Mouse (Mus musculus): ENCODE results near the gene Elac2. TPM values are rescaled to one million over a fixed set of nuclear protein-coding genes. Genes with fewer than 3 reads are reported as not detected.

Elac2 gene
- 35.5 and 35.7 TPM in 2 replicates for polyA plus RNA-seq (2012; rRNA removed)

DNA sequence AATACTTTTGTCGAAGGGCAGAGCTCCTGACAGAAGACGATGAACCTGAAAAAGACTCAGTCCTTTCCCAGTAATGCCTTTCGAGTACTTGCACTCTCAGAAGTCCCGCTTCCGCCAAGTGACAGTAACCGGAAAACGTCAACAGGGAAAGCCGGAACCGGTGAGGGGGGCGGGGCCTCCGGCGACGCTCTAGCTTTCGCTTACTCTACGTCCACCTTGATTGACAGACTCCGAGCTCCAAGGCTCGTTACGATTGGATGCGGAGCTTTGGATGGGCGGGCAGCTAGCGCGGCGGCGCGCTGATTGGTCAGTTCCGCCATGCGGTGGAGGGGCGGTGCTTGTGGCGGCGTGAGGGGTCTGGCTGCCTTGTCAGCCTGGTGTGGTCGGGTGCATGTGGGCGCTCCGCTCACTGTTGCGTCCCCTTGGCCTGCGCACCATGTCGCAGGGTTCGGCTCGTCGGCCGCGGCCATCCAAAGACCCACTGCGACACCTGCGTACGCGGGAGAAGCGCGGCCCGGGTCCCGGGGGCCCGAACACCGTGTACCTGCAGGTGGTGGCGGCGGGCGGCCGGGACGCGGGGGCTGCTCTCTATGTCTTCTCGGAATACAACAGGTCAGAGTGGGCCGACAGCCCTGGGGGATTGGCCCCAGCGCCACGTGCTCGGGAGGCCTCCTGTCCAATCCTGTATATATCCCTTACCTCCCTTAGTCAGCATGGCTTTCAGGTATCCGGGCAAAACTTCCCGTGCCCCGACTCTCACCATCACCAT lies at the start of gene Elac2:
Gene Elac2 (plus strand): TSS at position 319 of the 769 bp plus-strand sequence.
- TF ChIP-seq CTCF (IDR thresholded peaks at IDR 0.05; ENCODE audit: borderline replicate concordance, extremely low read depth, insufficient read depth, insufficient read length) (no peak), POLR2A (IDR thresholded peaks at IDR 0.05; ENCODE audit: borderline replicate concordance, extremely low read depth, insufficient read depth, insufficient read length, poor library complexity, severe bottlenecking) (peak; percentile 81; the same call in 1 of the 2 replicates)
- DNase-seq (ENCODE audit: low read depth), result peak; percentile 99

DNA sequence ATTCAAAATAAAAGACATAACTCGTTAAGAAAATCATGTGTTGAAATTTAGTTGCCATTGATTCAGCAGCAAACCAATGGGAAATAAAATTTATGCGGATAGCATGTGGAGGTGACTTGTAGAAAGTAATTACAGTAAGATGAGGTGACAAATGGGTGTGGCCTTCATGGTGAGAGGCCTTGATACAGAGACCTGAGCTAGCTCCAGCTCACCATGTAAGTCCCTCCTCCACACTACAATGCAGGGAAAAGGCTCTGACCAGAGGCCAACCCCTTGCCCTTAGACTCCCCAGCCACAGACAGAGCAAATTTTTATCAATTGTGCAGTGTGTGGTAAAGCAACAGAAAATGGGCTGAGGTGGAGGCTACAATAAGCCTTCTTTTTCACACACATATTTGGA lies 49.7 kb upstream of the Elac2 start:
- no peak for DNase-seq (ENCODE audit: low read depth)
- TF ChIP-seq POLR2A (IDR thresholded peaks at IDR 0.05; ENCODE audit: borderline replicate concordance, extremely low read depth, insufficient read depth, insufficient read length, poor library complexity, severe bottlenecking) (no peak), CTCF (IDR thresholded peaks at IDR 0.05; ENCODE audit: borderline replicate concordance, extremely low read depth, insufficient read depth, insufficient read length) (no peak)

DNA sequence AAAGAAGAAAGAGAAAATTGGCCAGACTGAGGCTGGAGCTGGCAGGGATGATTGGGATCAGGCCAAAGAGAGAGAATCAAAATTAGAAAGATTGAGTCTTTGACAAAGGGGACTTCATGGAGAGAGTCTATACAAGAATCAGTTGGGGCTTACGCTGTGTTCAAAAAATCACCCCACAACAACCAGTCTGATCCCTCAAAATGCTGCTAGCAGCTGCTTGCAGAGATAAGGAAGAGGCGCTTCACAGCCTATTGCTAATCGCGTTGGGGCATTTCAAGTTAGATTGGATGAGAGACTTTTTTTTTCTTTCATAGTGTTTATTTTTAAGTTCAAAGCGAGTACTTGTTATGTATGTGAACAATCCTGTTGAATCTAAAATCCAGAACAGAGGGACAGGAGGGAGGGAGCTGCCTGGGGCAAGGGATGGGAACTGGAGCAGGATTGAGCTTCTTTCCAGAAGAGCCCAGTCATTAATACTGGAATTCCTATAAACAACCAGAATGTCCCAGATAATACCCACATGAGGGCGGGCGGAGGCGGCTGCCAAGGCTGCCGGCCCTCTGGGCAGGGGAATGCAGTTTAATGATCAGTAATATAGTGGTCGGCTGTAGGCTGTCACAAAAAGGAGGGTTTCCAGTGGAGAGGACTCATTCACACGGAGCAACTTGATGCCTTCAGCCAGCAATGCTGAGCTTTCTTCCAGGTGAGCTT lies 47.6 kb upstream of the Elac2 start:
- DNase-seq (ENCODE audit: low read depth), result peak; percentile 77
- TF ChIP-seq POLR2A (IDR thresholded peaks at IDR 0.05; ENCODE audit: borderline replicate concordance, extremely low read depth, insufficient read depth, insufficient read length, poor library complexity, severe bottlenecking) (no peak), CTCF (IDR thresholded peaks at IDR 0.05; ENCODE audit: borderline replicate concordance, extremely low read depth, insufficient read depth, insufficient read length) (no peak)

DNA sequence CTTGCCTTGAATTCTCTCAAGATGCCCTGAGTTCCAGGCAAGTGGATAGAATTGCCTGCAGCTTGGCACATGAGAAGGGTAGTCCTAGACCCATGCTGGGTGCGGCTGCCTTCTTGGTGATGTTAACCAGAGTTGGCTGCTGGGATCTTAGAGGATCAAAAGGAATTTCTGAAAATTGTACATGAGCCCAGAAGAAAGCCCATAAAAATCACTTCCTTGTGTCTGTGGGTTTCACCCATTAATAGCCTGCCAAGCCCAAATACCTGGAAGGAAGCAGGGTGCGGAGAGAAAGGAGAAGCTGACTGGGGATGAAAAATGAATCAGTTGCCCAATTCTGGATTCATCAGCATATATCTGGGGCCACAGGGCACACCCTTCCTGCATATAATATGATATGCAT lies 41.6 kb upstream of the Elac2 start:
- no peak for TF ChIP-seq POLR2A (IDR thresholded peaks at IDR 0.05; ENCODE audit: borderline replicate concordance, extremely low read depth, insufficient read depth, insufficient read length, poor library complexity, severe bottlenecking)
- no peak for TF ChIP-seq CTCF (IDR thresholded peaks at IDR 0.05; ENCODE audit: borderline replicate concordance, extremely low read depth, insufficient read depth, insufficient read length)
- DNase-seq (ENCODE audit: low read depth), result no peak

DNA sequence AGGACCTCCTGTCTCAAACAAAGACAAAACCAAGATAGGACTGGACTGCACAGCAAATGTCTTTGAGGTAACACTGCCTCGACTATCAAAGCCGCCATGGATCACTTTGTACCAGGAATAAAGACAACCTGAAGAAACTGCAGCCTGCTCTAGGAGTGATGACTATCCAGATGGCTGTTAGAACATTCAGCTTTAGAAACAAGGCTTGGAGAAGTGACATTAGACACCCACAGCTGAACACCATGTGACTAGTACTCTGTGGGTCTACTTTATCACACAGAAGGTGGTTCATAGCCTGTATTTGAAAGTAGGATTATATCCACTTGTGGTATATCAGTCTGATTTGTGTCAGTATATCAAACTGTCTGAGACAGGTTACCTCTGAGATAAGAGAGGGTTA lies 37.6 kb upstream of the Elac2 start:
- TF ChIP-seq CTCF (IDR thresholded peaks at IDR 0.05; ENCODE audit: borderline replicate concordance, extremely low read depth, insufficient read depth, insufficient read length) (no peak), POLR2A (IDR thresholded peaks at IDR 0.05; ENCODE audit: borderline replicate concordance, extremely low read depth, insufficient read depth, insufficient read length, poor library complexity, severe bottlenecking) (no peak)
- no peak for DNase-seq (ENCODE audit: low read depth)

DNA sequence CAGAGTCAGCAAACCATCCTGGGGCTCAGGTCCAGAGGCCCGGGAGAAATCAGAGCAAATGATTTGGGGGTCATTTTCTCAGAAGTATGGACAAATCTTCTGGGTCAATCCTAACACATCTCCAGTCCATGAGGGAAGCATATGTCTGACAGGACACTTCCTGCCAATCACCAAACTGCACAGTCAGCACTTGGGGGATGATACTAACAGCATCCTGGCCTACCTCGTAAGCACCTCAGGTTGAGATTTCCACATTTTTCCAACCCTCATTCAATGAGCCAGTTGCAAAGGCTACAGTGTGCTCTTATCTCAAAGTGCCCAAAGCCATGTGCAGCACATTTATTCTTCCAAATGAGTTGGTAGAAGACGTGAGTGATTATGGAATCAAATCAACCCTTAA lies 29.1 kb upstream of the Elac2 start:
- no peak for DNase-seq (ENCODE audit: low read depth)
- no peak for TF ChIP-seq CTCF (IDR thresholded peaks at IDR 0.05; ENCODE audit: borderline replicate concordance, extremely low read depth, insufficient read depth, insufficient read length)
- no peak for TF ChIP-seq POLR2A (IDR thresholded peaks at IDR 0.05; ENCODE audit: borderline replicate concordance, extremely low read depth, insufficient read depth, insufficient read length, poor library complexity, severe bottlenecking)

DNA sequence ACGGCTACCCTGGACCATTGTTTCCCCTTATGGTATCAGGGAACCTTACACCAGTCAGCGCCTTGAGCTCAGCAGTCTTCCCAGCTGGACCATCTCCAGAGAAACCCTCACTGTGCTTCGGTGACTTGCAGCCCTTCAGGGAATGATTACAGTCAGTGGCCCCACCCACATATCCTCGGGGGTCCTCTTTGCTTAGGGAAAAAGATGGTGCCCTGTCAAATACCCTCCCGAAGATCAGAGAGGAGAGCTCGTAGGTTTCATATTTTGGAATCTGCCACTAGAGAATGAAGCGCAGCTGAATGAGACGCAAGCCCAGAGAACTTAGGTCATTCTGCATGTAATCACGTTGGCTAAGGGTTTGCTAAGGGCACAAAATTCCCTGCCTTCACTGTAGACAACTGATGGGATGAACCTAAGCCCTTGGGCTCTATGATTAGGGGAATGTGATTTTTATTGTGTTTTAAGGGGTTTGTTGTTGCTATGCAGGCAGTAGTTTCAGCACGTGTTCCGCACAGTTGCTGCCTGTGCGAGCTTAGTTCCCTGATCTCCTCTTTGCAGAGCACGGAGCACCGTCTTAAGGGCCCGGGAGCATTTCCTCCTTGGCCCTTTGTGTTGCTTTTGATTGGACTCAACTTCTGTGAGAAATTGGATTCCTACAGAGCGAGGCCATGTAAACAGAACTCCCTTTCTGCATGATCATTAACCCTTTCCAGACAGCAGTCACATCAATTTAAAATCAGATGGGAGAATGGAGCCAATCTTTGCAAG lies 21.7 kb upstream of the Elac2 start:
- TF ChIP-seq CTCF (IDR thresholded peaks at IDR 0.05; ENCODE audit: borderline replicate concordance, extremely low read depth, insufficient read depth, insufficient read length) (no peak), POLR2A (IDR thresholded peaks at IDR 0.05; ENCODE audit: borderline replicate concordance, extremely low read depth, insufficient read depth, insufficient read length, poor library complexity, severe bottlenecking) (no peak)
- DNase-seq (ENCODE audit: low read depth), result peak; percentile 51

DNA sequence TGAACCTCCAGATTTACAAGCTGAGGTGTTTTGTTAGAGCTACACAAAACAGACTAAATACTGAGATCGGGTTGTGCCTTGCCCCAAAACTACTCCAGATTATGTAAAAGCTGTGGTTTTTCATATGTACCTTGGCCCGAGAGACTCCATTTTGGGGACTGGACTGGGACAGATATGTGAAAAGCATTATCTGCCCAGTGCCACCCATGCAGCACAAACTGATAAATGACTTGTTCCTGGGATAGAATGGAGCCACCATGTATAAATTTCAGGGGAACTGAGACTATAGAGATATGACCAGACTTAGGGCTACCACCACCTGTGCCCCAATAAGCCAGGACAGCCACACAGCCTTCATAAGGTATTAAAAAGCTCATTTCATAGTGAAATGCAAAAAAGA lies 16.2 kb upstream of the Elac2 start:
- no peak for DNase-seq (ENCODE audit: low read depth)
- no peak for TF ChIP-seq POLR2A (IDR thresholded peaks at IDR 0.05; ENCODE audit: borderline replicate concordance, extremely low read depth, insufficient read depth, insufficient read length, poor library complexity, severe bottlenecking)
- no peak for TF ChIP-seq CTCF (IDR thresholded peaks at IDR 0.05; ENCODE audit: borderline replicate concordance, extremely low read depth, insufficient read depth, insufficient read length)

DNA sequence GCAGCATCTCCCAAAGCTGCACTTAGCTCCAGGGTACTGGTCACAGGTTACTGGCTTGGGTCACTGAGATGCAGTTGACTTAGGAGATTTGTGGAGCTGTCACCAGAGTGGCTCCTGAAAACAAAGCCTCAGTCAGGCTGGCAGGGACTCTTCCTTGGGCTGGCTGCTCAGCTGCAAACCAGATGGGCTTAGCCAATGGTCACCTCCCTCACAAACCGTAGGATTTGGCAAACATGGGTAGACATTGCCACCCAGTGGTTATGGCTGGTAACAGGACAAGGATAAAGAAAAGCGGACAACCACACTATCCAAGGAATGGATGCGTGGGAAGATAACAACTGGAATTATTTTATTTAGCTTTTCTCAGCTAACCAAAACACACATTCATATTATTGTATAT lies 10.3 kb upstream of the Elac2 start:
- no peak for TF ChIP-seq POLR2A (IDR thresholded peaks at IDR 0.05; ENCODE audit: borderline replicate concordance, extremely low read depth, insufficient read depth, insufficient read length, poor library complexity, severe bottlenecking)
- TF ChIP-seq CTCF (IDR thresholded peaks at IDR 0.05; ENCODE audit: borderline replicate concordance, extremely low read depth, insufficient read depth, insufficient read length), result peak; percentile 88
- peak; percentile 93 for DNase-seq (ENCODE audit: low read depth)

DNA sequence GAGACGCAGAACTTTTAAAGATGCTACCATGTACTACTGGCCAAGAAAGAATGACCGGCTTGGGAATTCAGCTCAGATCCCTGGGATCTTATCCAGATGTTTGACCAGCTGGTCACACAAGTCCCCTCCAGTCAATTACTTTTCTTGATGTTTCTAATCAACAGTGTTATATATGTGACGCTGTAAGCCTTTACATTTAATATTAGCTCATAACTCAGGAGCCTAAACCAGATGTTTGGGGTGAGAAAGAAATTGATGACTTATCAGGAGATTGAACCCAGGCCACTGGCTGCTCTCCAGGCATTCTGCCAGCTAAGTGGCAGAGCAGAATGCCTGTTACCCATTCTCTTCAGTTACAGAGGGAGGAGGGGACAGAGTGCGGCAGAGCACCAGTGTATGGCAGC lies 9.9 kb upstream of the Elac2 start:
- TF ChIP-seq POLR2A (IDR thresholded peaks at IDR 0.05; ENCODE audit: borderline replicate concordance, extremely low read depth, insufficient read depth, insufficient read length, poor library complexity, severe bottlenecking) (no peak), CTCF (IDR thresholded peaks at IDR 0.05; ENCODE audit: borderline replicate concordance, extremely low read depth, insufficient read depth, insufficient read length) (no peak)

DNA sequence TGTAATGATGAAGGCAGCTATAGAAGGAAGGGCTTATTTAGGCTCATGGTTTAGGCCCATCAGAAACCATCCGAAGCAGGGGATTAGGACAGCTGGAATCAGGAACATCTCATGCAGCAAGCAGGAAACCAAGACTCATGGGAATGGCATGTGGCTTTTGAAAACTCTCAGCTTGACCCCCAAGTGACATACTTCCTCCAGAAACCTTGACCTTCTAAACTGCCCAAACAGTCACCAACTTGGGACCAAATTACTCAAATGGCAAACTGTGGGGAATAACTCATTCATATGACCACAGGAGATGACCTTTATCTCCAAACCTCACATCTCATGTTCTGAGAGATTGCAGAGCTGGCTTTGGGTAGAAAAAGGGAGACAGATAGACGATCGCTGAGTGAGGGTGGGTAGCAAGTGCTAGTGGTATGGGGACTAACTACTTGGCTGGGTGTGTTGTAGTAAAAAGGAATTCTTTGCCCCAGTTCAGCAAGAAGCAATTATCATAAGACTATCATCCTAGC lies 7.3 kb upstream of the Elac2 start:
- DNase-seq (ENCODE audit: low read depth), result no peak
- no peak for TF ChIP-seq CTCF (IDR thresholded peaks at IDR 0.05; ENCODE audit: borderline replicate concordance, extremely low read depth, insufficient read depth, insufficient read length)
- TF ChIP-seq POLR2A (IDR thresholded peaks at IDR 0.05; ENCODE audit: borderline replicate concordance, extremely low read depth, insufficient read depth, insufficient read length, poor library complexity, severe bottlenecking), result no peak

More for the DNA sequence above, 9.9 kb upstream of the Elac2 start:
- DNase-seq (ENCODE audit: low read depth), result no peak

All from brain, embryonic 14.5 days (tissue).